ENCODE assay signal across 25 mouse cellular contexts in the genomic region with DNA sequence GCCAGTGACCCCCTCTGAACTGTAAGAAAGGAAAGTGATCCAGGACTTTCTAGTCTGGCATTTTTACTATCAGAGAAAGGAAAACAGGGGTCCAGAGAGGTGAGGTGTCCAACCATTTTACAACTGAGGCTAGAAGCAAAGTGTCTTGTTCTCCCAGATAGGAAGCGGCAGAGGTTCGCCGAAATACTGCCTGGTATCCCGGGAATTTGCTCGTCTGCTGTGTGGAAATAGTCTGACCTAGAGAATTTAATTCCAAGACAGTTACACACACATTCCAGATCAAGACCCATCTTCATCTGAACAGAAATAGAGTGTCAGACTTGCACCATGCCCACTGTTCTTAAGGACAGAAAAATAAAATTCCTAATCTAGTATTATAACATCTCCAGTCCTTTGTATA.
"Had no signal": no experiment of that assay in that cellular context is flagged by ENCODE, and none has a peak within 500 bp of the region (broad histone marks: within the 10 kb centered on the region; RNA-seq: fewer than 3 reads in every experiment).

No protein-coding gene starts in this region.

- H3K4me2 ChIP-seq: heart, embryonic 13.5 days; heart, embryonic 15.5 days; hindbrain, embryonic 13.5 days; hindbrain, embryonic 15.5 days; kidney, embryonic 15.5 days; limb, embryonic 13.5 days; limb, embryonic 15.5 days; liver, embryonic 12.5 days had no signal

- ATAC-seq: hindbrain, postnatal 0 days; intestine, embryonic 16.5 days; liver, embryonic 12.5 days had no signal

- H3K27ac ChIP-seq: heart, embryonic 10.5 days; heart, embryonic 13.5 days; heart, embryonic 15.5 days; hindbrain, embryonic 13.5 days; hindbrain, embryonic 15.5 days; hindbrain, postnatal 0 days; kidney, embryonic 15.5 days; kidney, postnatal 0 days; limb, embryonic 13.5 days; limb, embryonic 15.5 days; liver, embryonic 12.5 days; liver, embryonic 14.5 days had no signal

- H3K9ac ChIP-seq: heart, embryonic 13.5 days; heart, embryonic 15.5 days; hindbrain, embryonic 13.5 days; hindbrain, embryonic 15.5 days; kidney, embryonic 15.5 days; limb, embryonic 13.5 days; limb, embryonic 15.5 days; liver, embryonic 12.5 days; liver, embryonic 14.5 days had no signal

- H3K36me3 ChIP-seq: heart, embryonic 10.5 days; heart, embryonic 13.5 days; heart, embryonic 15.5 days; hindbrain, embryonic 13.5 days; hindbrain, embryonic 15.5 days; kidney, embryonic 15.5 days; limb, embryonic 13.5 days; limb, embryonic 15.5 days; liver, embryonic 12.5 days had no signal

- H3K4me3 ChIP-seq: heart, embryonic 10.5 days; heart, embryonic 13.5 days; heart, embryonic 15.5 days; hindbrain, embryonic 13.5 days; hindbrain, embryonic 15.5 days; kidney, embryonic 15.5 days; limb, embryonic 13.5 days; limb, embryonic 15.5 days; liver, embryonic 12.5 days had no signal

- DNase-seq: gastrocnemius, postnatal 14 days; gastrocnemius, postnatal 36 days; heart, postnatal 14 days; heart, postnatal 36 days; kidney, adult 11 months; kidney, adult 2 months; kidney, adult 9 months; kidney, postnatal 14 days; kidney, postnatal 36 days; layer of hippocampus, adult 9-11 months; layer of hippocampus, postnatal 36 days; left cerebral cortex, postnatal 4 days had no signal

- H3K27me3 ChIP-seq: heart, embryonic 13.5 days; heart, embryonic 15.5 days; hindbrain, embryonic 13.5 days; hindbrain, embryonic 15.5 days; kidney, embryonic 15.5 days; limb, embryonic 13.5 days; limb, embryonic 15.5 days; liver, embryonic 12.5 days had no signal

- H3K4me1 ChIP-seq: heart, embryonic 13.5 days; heart, embryonic 15.5 days; hindbrain, embryonic 13.5 days; hindbrain, embryonic 15.5 days; kidney, embryonic 15.5 days; limb, embryonic 13.5 days; limb, embryonic 15.5 days; liver, embryonic 12.5 days had no signal

- H3K9me3 ChIP-seq: heart, embryonic 10.5 days; heart, embryonic 15.5 days; hindbrain, embryonic 13.5 days; hindbrain, embryonic 15.5 days; kidney, embryonic 15.5 days; limb, embryonic 13.5 days; limb, embryonic 15.5 days; liver, embryonic 12.5 days had no signal
